Mouse (Mus musculus) C2C12 (cell line): ENCODE data around the gene Ifna7.
"Not testable (repeated sequence)": the region's sequence is repeated elsewhere in the genome, so short reads cannot be mapped to it uniquely, and the experiment has no call there.

ENCODE experiments used
- CTCF ChIP-seq: IDR thresholded peaks from one replicate; pipeline ENCODE4 v1.5.1; 2011; ENCODE audit not compliant: control insufficient read depth, insufficient read depth, insufficient read length
- FOSL1 ChIP-seq: IDR thresholded peaks from one replicate; pipeline ENCODE4 v1.8.0; 2011; ENCODE audit warnings: mild to moderate bottlenecking, low read length; ENCODE audit not compliant: poor library complexity, insufficient read depth, severe bottlenecking
- MYOD1 ChIP-seq: IDR thresholded peaks from one replicate; pipeline ENCODE4 v1.6.1; 2011; ENCODE audit warnings: low read depth; ENCODE audit not compliant: control insufficient read depth, insufficient read length
- MYOG ChIP-seq: IDR thresholded peaks from one replicate; pipeline ENCODE4 v1.6.1; 2011; ENCODE audit not compliant: control insufficient read depth, insufficient read length; ENCODE audit errors: extremely low read depth

DNA sequence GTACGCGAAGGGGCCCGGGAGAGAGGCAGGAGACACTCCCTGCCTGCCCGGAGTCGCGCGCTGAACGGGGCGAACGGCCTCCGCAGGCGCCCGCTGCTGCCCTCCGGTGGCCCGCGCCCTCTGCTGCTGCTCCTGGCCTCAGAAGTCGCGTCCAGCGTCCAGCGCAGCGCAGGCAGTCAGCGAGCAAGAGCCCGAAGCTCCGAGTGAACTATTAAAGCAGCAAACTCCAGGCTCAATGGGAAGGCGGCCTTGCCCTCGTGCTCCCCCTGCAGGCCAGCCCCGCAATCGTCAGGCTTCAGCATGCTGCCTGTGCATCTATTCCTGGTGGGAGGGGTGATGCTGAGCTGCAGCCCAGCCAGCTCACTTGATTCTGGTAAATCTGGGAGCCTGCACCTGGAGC lies 18.9 kb upstream of the Ifna7 start, which contains the start of gene Gm13279:
- not testable (repeated sequence) for TF ChIP-seq CTCF, FOSL1, MYOD1, MYOG
